Mouse (Mus musculus): Measurements from ENCODE around the gene Mid1.
"Not testable (repeated sequence)": the region's sequence is repeated elsewhere in the genome, so short reads cannot be mapped to it uniquely, and the experiment has no call there.

DNA sequence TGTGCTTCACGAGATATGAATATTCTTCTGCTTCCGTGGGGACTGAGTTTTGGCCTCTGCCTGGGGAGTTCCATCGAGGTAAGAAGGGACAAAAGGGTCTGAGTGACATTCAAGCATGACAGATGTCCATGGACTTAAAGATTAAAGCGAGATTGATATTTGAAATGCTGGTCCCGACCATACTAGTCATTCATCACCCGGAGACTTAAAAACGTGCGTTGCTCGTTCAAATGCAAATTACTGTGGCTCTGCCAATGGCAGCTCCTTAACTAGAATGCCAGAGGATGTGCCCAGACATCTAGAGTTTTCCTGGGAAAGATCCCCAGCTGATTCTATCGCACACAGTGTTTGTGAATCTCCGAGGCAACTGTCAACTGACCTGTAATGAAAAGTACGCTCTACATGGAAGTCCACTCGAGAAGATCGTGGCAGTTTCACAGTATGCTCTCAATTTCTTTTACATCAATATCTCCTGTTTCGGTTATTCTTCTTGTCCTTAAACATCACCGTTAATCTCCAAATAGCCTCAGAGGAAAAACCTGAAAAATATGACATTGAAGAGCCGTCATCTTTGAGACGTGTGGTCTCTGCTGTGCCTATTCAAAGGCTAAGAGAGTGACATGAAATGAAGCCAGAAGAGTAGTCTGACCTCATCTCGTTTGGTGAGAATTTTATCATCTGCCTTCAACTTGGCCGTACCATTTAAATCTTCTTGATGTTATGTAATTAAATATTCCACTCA is 294.6 kb downstream of the Mid1 start:
- TF ChIP-seq CTCF (IDR thresholded peaks at IDR 0.05; ENCODE audit: control insufficient read depth, insufficient read depth, insufficient read length); MAX (IDR thresholded peaks at IDR 0.05): not testable (repeated sequence)

All from C2C12 (cell line).